Mouse (Mus musculus) stomach, postnatal 0 days (tissue): ENCODE measurements around the gene Tfcp2l1. TPM values are rescaled to one million over a fixed set of nuclear protein-coding genes. Genes with fewer than 3 reads are reported as not detected.

Experiments used
- ATAC-seq: fragments of 200-750 bp; cut with Nextera tagmentation; 2 replicates; pipeline ENCODE4 v1.8.0; 2017; ENCODE audit not compliant: low FRiP score, low TSS enrichment
- DNase-seq: peaks from one replicate; pipeline ENCODE4 v3.0.0-alpha.2; 2016; ENCODE audit warnings: low spot score
- H3K27ac ChIP-seq: fragments of 300-500 bp; sonication (generic); replicated peaks from 2 replicates; pipeline ENCODE4 v1.5.1; 2014; ENCODE audit warnings: mild to moderate bottlenecking, control low read depth
- H3K27me3 ChIP-seq: fragments of 300-500 bp; sonication (generic); 2 replicates; pipeline ENCODE4 v1.6.1; 2014; ENCODE audit warnings: low read length; ENCODE audit not compliant: control insufficient read depth, insufficient read depth
- H3K36me3 ChIP-seq: fragments of 300-500 bp; sonication (generic); 2 replicates; pipeline ENCODE4 v1.6.1; 2014; ENCODE audit warnings: low read length, mixed read lengths; ENCODE audit not compliant: control insufficient read depth, insufficient read depth
- H3K4me1 ChIP-seq: fragments of 300-500 bp; sonication (generic); replicated peaks from 2 replicates; pipeline ENCODE4 v1.6.1; 2014; ENCODE audit warnings: antibody characterized with exemption; ENCODE audit not compliant: control insufficient read depth, insufficient read depth
- H3K4me2 ChIP-seq: fragments of 300-500 bp; sonication (generic); replicated peaks from 2 replicates; pipeline ENCODE4 v1.6.1; 2014; ENCODE audit warnings: low read depth, mild to moderate bottlenecking, control low read depth, moderate library complexity
- H3K4me3 ChIP-seq: fragments of 300-500 bp; sonication (generic); 2 replicates; pipeline ENCODE4 v1.5.1; 2014; ENCODE audit warnings: low read depth, low read length, control low read depth
- H3K9ac ChIP-seq: fragments of 300-500 bp; sonication (generic); 2 replicates; pipeline ENCODE4 v1.6.1; 2014; ENCODE audit warnings: mild to moderate bottlenecking, low read length, control low read depth, mixed read lengths
- H3K9me3 ChIP-seq: fragments of 300-500 bp; sonication (generic); 2 replicates; pipeline ENCODE4 v1.6.1; 2016; ENCODE audit warnings: low read length; ENCODE audit not compliant: control insufficient read depth
- CTCF ChIP-seq: IDR thresholded peaks from 2 replicates; pipeline ENCODE4 v1.5.1; 2016; ENCODE audit warnings: antibody characterized with exemption, low read depth, mild to moderate bottlenecking, moderate library complexity
- EP300 ChIP-seq: optimal IDR thresholded peaks from 2 replicates; pipeline ENCODE3; 2016; ENCODE audit warnings: antibody characterized with exemption
- WGBS: fragments of 180-500 bp; shearing (Covaris S2); extraction: QIAGEN DNeasy Blood & Tissue Kit; methylation state at CpG from one replicate; pipeline ENCODE4 v1.1.7; 2014; 5-methylcytosine and 5-hydroxymethylcytosine counted together
- polyA plus RNA-seq: library from polyadenylated mRNA; unstranded; fragments of >200 nt; fragmentation: Nextera tagmentation; extraction: Ambion mirVana; gene quantifications from 2 replicates; pipeline ENCODE4 v1.2.1, GENCODE M21; 2015

Gene Tfcp2l1
- polyA plus RNA-seq, 1 experiment from 2014 or later: 6.3 TPM

- ATAC-seq (no peak), DNase-seq (no peak)
- Histone ChIP-seq H3K36me3 (no peaks in the 10 kb centered on the region), H3K9ac (no peak overlapping the region), H3K4me1 (peaks cover 4% of the 10 kb centered on the region; the same call in 1 of the 2 replicates), H3K27me3 (no peaks in the 10 kb centered on the region), H3K9me3 (no peaks in the 10 kb centered on the region), H3K4me2 (no peak overlapping the region), H3K4me3 (no peak overlapping the region), H3K27ac (no peak overlapping the region)
- TF ChIP-seq EP300: no peak
- 55% methylated on average over 4 of the region's 4 CpGs for WGBS
These were observed 18.0 kb downstream of the Tfcp2l1 start for GRCm38 (mm10) chr1:118645701-118646100.

- no peak overlapping the region for H3K4me2 ChIP-seq
- no peaks in the 10 kb centered on the region for H3K27me3 ChIP-seq
- ATAC-seq (peak; percentile 57), DNase-seq (peak; percentile 62)
- peak overlapping the region; percentile 67 for H3K27ac ChIP-seq
- no peaks in the 10 kb centered on the region for H3K36me3 ChIP-seq
- H3K9me3 ChIP-seq: no peaks in the 10 kb centered on the region
- H3K4me1 ChIP-seq: peaks cover 4% of the 10 kb centered on the region
- no peak overlapping the region for H3K9ac ChIP-seq
- WGBS: 33% methylated on average over 3 of the region's 3 CpGs
- no peak overlapping the region for H3K4me3 ChIP-seq
- no peak for TF ChIP-seq CTCF
- TF ChIP-seq EP300: no peak
These were observed 20.3 kb downstream of the Tfcp2l1 start for GRCm38 (mm10) chr1:118648015-118648414.

- peak; percentile 87 for ATAC-seq
- no peaks in the 10 kb centered on the region for H3K36me3 ChIP-seq
- no peak overlapping the region for H3K9ac ChIP-seq
- 38% methylated on average over 9 of the region's 9 CpGs for WGBS
- no peak overlapping the region for H3K4me3 ChIP-seq
- H3K27ac ChIP-seq: peak overlapping the region; percentile 82
- no peaks in the 10 kb centered on the region for H3K9me3 ChIP-seq
- peak overlapping the region; percentile 21; the same call in 1 of the 2 replicates for H3K4me2 ChIP-seq
- TF ChIP-seq CTCF (no peak), EP300 (no peak)
- H3K4me1 ChIP-seq: peaks cover 4% of the 10 kb centered on the region
- peak; percentile 71 for DNase-seq
- H3K27me3 ChIP-seq: no peaks in the 10 kb centered on the region
These were observed 22.4 kb downstream of the Tfcp2l1 start for GRCm38 (mm10) chr1:118649933-118650770.

GRCm38 (mm10) chr1:118650771-118651080, 23.0 kb downstream of the Tfcp2l1 start:
- ATAC-seq: no peak

GRCm38 (mm10) chr1:118658716-118659115, 31.0 kb downstream of the Tfcp2l1 start:
- WGBS: 79% methylated on average over 6 of the region's 6 CpGs
- Histone ChIP-seq H3K9me3 (no peaks in the 10 kb centered on the region), H3K36me3 (no peaks in the 10 kb centered on the region), H3K4me2 (no peak overlapping the region), H3K4me3 (no peak overlapping the region), H3K9ac (no peak overlapping the region), H3K27me3 (no peaks in the 10 kb centered on the region), H3K4me1 (no peaks in the 10 kb centered on the region), H3K27ac (no peak overlapping the region)
- no peak for TF ChIP-seq EP300
- TF ChIP-seq CTCF: no peak
- no peak for DNase-seq
- no peak for ATAC-seq

More at GRCm38 (mm10) chr1:118650771-118651080, 23.0 kb downstream of the Tfcp2l1 start:
- 25% methylated on average over 3 of the region's 3 CpGs for WGBS
- Histone ChIP-seq H3K36me3 (no peaks in the 10 kb centered on the region), H3K4me3 (no peak overlapping the region), H3K4me2 (peak overlapping the region; percentile 21; the same call in 1 of the 2 replicates), H3K27me3 (no peaks in the 10 kb centered on the region), H3K9ac (no peak overlapping the region), H3K27ac (peak overlapping the region; percentile 82), H3K9me3 (no peaks in the 10 kb centered on the region), H3K4me1 (peaks cover 4% of the 10 kb centered on the region)
- no peak for TF ChIP-seq CTCF
- no peak for TF ChIP-seq EP300
- no peak for DNase-seq

- no peaks in the 10 kb centered on the region for H3K36me3 ChIP-seq
- H3K4me2 ChIP-seq: no peak overlapping the region
- no peak overlapping the region for H3K9ac ChIP-seq
- H3K4me3 ChIP-seq: no peak overlapping the region
- 33% methylated on average over 3 of the region's 3 CpGs for WGBS
- TF ChIP-seq CTCF (no peak), EP300 (no peak)
- no peak overlapping the region for H3K27ac ChIP-seq
- H3K9me3 ChIP-seq: no peaks in the 10 kb centered on the region
- peak; percentile 40; the same call in 1 of the 2 replicates for ATAC-seq
- DNase-seq: no peak
- H3K27me3 ChIP-seq: no peaks in the 10 kb centered on the region
- no peaks in the 10 kb centered on the region for H3K4me1 ChIP-seq
These were observed 33.2 kb downstream of the Tfcp2l1 start for GRCm38 (mm10) chr1:118660880-118661465.
